Mouse (Mus musculus): ENCODE results near the gene Paqr6. TPM values are rescaled to one million over a fixed set of nuclear protein-coding genes. Genes with fewer than 3 reads are reported as not detected.

Paqr6 gene
- total RNA-seq, 2 experiments from 2014 or later, result not detected

DNA sequence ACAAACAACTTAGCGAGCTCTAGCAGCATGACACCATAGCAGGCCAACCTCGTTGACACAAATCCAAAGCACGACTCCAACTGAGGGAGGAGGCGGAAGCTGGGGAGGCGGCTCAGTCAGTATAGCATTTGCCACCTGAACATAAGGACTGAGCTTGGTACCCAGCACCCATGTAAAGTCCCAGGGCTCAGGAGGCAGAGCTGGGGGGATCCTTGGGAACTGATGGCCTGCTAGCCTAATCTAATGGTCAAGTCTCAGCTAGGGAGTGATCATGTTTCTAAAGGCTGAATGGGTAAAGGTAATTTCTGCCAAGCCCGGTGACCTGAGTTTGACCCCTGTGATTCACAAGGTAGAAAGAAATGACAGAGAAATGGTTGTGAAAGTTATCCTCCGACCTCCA, 43.1 kb downstream of the Paqr6 start:
- no peak for ATAC-seq (replicated peaks; ENCODE audit: low FRiP score, low TSS enrichment, poor library complexity, severe bottlenecking)

DNA sequence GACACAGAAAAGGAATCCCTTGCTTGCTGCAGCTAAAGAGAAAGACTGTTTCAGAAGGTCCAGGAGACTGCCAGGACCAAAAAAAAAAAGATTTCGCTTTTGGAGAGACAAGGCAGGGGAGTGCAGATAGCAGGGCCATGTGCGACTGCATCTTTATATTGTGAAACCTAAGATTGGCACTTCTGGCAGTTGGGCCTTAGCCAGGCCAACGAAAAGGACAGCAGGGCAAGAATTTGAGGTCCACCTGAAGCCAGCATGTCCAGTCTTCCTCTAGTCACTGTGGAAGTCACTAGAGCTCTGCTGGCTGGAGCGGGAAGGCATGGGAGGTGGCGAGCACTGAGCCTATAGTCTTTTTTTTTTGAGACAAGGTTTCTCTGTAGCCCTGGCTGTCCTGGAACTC, 44.6 kb downstream of the Paqr6 start:
- ATAC-seq (replicated peaks; ENCODE audit: low FRiP score, low TSS enrichment, poor library complexity, severe bottlenecking), result no peak

DNA sequence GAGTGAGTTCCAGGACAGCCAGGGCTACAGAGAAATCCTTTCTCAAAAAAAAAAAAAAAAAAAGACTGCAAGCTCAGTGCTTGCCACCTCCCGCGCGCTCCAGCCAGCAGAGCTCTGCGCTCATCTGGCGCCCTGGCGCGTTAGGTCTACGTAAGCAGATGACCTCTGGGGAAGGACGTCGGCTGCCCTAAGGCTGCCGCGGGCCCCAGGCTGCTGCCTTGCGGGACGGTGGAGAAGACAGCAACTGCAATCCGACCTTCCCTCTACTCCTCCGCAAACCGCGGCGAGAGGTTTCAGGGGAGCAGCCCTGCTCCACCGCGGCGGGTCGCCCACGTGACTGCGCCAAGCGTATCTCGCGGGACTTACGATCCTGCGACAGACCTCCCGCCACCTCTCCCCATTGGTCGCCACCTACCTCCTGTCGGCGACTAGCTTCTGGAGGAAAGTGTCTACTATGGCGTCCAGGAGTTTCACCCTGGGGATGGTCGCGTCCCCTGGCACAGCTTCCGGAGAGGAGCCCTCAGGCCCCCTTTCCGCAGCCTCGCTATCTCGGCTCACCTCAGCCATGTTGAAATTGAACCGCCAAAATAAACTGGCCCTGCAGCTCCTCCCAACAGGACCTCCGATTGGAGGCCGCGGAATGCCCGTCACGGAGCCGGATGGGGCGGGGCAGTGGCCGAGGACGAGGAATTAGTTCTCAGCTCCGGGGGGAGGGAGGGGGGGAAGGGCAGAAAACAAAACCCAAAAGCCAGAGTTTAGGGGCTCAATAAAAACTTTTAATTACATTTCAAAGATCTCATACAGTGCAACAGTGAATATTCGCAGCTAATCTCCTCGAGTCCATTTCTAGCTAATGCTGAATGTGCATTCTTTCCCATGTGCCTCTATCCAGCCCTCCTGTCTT, 45.6 kb downstream of the Paqr6 start, which contains the start of gene Pmf1:
Pmf1 (minus strand) TSS at position 591 of the 904 bp plus-strand sequence.
- ATAC-seq (replicated peaks; ENCODE audit: low FRiP score, low TSS enrichment, poor library complexity, severe bottlenecking), result peak; percentile 90

- no peak for ATAC-seq (replicated peaks; ENCODE audit: low FRiP score, low TSS enrichment, poor library complexity, severe bottlenecking)
Observed at GRCm38 (mm10) chr3:88410645-88411031, 46.3 kb downstream of the Paqr6 start.

DNA sequence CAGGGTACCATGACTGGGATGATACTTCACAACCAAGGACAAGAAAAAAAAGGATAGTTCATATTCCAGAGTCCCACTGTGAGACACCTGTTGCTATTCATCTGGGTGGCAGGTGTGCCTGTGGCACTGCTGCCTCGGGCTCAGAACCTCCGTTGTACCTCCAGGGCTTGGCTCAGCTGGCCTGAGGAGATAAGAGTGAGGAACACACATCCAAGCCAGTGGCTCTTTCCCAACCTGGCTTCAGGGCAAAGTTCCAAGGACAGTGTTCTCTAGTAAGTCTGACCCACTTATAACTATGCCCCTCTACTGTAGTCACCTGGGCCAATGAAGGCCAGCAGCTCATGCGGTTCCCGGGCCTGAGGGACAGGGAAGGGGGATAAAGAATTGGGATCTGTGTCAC, 47.3 kb downstream of the Paqr6 start:
- ATAC-seq (replicated peaks; ENCODE audit: low FRiP score, low TSS enrichment, poor library complexity, severe bottlenecking), result no peak

- ATAC-seq (replicated peaks; ENCODE audit: low FRiP score, low TSS enrichment, poor library complexity, severe bottlenecking), result no peak
Observed at GRCm38 (mm10) chr3:88412636-88413035, 48.3 kb downstream of the Paqr6 start.

- ATAC-seq (replicated peaks; ENCODE audit: low FRiP score, low TSS enrichment, poor library complexity, severe bottlenecking), result no peak
Observed at GRCm38 (mm10) chr3:88415668-88416067, 51.3 kb downstream of the Paqr6 start.

DNA sequence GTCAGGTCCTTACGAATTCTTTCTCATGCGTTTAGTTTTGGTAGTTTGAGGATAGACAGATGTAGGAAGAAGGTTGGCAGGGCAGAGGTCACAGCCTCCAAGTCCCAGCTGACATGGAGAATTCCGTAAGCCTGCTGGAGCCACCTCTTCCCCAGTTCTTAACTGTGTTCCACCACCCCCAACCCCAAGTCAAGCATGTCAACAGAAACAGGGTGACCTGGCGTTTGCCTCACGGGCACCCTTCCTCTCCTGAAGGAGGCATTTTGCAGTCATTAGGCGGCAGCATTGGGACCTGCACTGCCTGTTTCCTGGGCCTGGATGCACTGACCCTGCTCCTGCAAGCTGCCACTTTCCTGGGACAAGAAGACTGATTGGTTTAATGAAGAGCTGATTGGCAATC, 53.6 kb downstream of the Paqr6 start:
- ATAC-seq (replicated peaks; ENCODE audit: low FRiP score, low TSS enrichment, poor library complexity, severe bottlenecking), result no peak

Other genes starting within 250 kb of the Paqr6 start
- 91.9 and 97.4 TPM in 2 replicates for gene Mef2d, start 222.2 kb upstream of the Paqr6 start, total RNA-seq (2014; fragmentation: Nextera tagmentation)
- 19.7 and 50.5 TPM in 2 replicates for gene Mef2d, start 222.2 kb upstream of the Paqr6 start, total RNA-seq (2017)
- not detected in 2 replicates for gene Rhbg, start 109.9 kb upstream of the Paqr6 start, total RNA-seq (2014; fragmentation: Nextera tagmentation)
- not detected in 2 replicates for gene Rhbg, start 109.9 kb upstream of the Paqr6 start, total RNA-seq (2017)
- gene Gm38392, start 77.4 kb upstream of the Paqr6 start, total RNA-seq (2014; fragmentation: Nextera tagmentation), result not detected in 2 replicates
- gene Gm38392, start 77.4 kb upstream of the Paqr6 start, total RNA-seq (2017), result not detected in 2 replicates
- gene Tsacc, start 67.6 kb upstream of the Paqr6 start, total RNA-seq (2014; fragmentation: Nextera tagmentation), result 7.2 and 19.5 TPM in 2 replicates
- 9.8 TPM in 1 of 2 replicates, not detected in the other for gene Tsacc, start 67.6 kb upstream of the Paqr6 start, total RNA-seq (2017)
- gene Cct3, start 67.5 kb upstream of the Paqr6 start, total RNA-seq (2014; fragmentation: Nextera tagmentation), result 703 and 802 TPM in 2 replicates
- gene Cct3, start 67.5 kb upstream of the Paqr6 start, total RNA-seq (2017), result 484 and 489 TPM in 2 replicates
- gene Glmp, start 39.6 kb upstream of the Paqr6 start, total RNA-seq (2014; fragmentation: Nextera tagmentation), result 39.2 and 70.5 TPM in 2 replicates
- 7.0 and 19.7 TPM in 2 replicates for gene Glmp, start 39.6 kb upstream of the Paqr6 start, total RNA-seq (2017)
- gene Tmem79, start 28.4 kb upstream of the Paqr6 start, total RNA-seq (2014; fragmentation: Nextera tagmentation), result 1.7 and 7.8 TPM in 2 replicates
- 1.4 and 2.0 TPM in 2 replicates for gene Tmem79, start 28.4 kb upstream of the Paqr6 start, total RNA-seq (2017)
- gene Smg5, start 28.3 kb upstream of the Paqr6 start, total RNA-seq (2014; fragmentation: Nextera tagmentation), result 40.7 and 57.5 TPM in 2 replicates
- gene Smg5, start 28.3 kb upstream of the Paqr6 start, total RNA-seq (2017), result 39.0 and 40.9 TPM in 2 replicates
- not detected in 2 replicates for gene Bglap3, start 8.2 kb downstream of the Paqr6 start, total RNA-seq (2014; fragmentation: Nextera tagmentation)
- gene Bglap3, start 8.2 kb downstream of the Paqr6 start, total RNA-seq (2017), result not detected in 2 replicates
- not detected in 2 replicates for gene Bglap2, start 14.1 kb downstream of the Paqr6 start, total RNA-seq (2014; fragmentation: Nextera tagmentation)
- not detected in 2 replicates for gene Bglap2, start 14.1 kb downstream of the Paqr6 start, total RNA-seq (2017)
- gene Bglap, start 19.9 kb downstream of the Paqr6 start, total RNA-seq (2014; fragmentation: Nextera tagmentation), result 2.8 TPM in 1 of 2 replicates, not detected in the other
- gene Bglap, start 19.9 kb downstream of the Paqr6 start, total RNA-seq (2017), result not detected in 2 replicates
- 188 and 207 TPM in 2 replicates for gene Pmf1, start 45.7 kb downstream of the Paqr6 start, total RNA-seq (2014; fragmentation: Nextera tagmentation)
- gene Pmf1, start 45.7 kb downstream of the Paqr6 start, total RNA-seq (2017), result 87.9 and 145 TPM in 2 replicates
- 28.0 and 30.2 TPM in 2 replicates for gene Slc25a44, start 60.6 kb downstream of the Paqr6 start, total RNA-seq (2014; fragmentation: Nextera tagmentation)
- 18.9 and 31.7 TPM in 2 replicates for gene Slc25a44, start 60.6 kb downstream of the Paqr6 start, total RNA-seq (2017)
- 2.6 and 4.1 TPM in 2 replicates for gene Sema4a, start 96.6 kb downstream of the Paqr6 start, total RNA-seq (2014; fragmentation: Nextera tagmentation)
- 1.1 and 2.1 TPM in 2 replicates for gene Sema4a, start 96.6 kb downstream of the Paqr6 start, total RNA-seq (2017)
- gene Lmna, start 145.4 kb downstream of the Paqr6 start, total RNA-seq (2014; fragmentation: Nextera tagmentation), result 43.0 and 61.7 TPM in 2 replicates
- 49.4 and 66.7 TPM in 2 replicates for gene Lmna, start 145.4 kb downstream of the Paqr6 start, total RNA-seq (2017)
- 5.4 and 5.6 TPM in 2 replicates for gene Mex3a, start 167.8 kb downstream of the Paqr6 start, total RNA-seq (2014; fragmentation: Nextera tagmentation)
- 3.3 and 7.8 TPM in 2 replicates for gene Mex3a, start 167.8 kb downstream of the Paqr6 start, total RNA-seq (2017)
- not detected in 2 replicates for gene Rab25, start 183.7 kb downstream of the Paqr6 start, total RNA-seq (2014; fragmentation: Nextera tagmentation)
- gene Rab25, start 183.7 kb downstream of the Paqr6 start, total RNA-seq (2017), result 0.14 TPM in 1 of 2 replicates, not detected in the other
- gene Lamtor2, start 188.5 kb downstream of the Paqr6 start, total RNA-seq (2014; fragmentation: Nextera tagmentation), result 36.4 and 68.6 TPM in 2 replicates
- 57.0 and 87.8 TPM in 2 replicates for gene Lamtor2, start 188.5 kb downstream of the Paqr6 start, total RNA-seq (2017)
- 72.3 and 94.1 TPM in 2 replicates for gene Ubqln4, start 189.2 kb downstream of the Paqr6 start, total RNA-seq (2014; fragmentation: Nextera tagmentation)
- 52.5 and 56.0 TPM in 2 replicates for gene Ubqln4, start 189.2 kb downstream of the Paqr6 start, total RNA-seq (2017)
- gene Ssr2, start 211.3 kb downstream of the Paqr6 start, total RNA-seq (2014; fragmentation: Nextera tagmentation), result 200 and 308 TPM in 2 replicates
- 111 and 165 TPM in 2 replicates for gene Ssr2, start 211.3 kb downstream of the Paqr6 start, total RNA-seq (2017)
- gene Arhgef2, start 241.4 kb downstream of the Paqr6 start, total RNA-seq (2014; fragmentation: Nextera tagmentation), result 94.6 and 96.0 TPM in 2 replicates
- gene Arhgef2, start 241.4 kb downstream of the Paqr6 start, total RNA-seq (2017), result 41.9 and 75.8 TPM in 2 replicates

All from megakaryocyte-erythroid progenitor cell, adult 5-6 weeks (primary cell).